ENCODE assay signal across 35 mouse cellular contexts in the genomic region with DNA sequence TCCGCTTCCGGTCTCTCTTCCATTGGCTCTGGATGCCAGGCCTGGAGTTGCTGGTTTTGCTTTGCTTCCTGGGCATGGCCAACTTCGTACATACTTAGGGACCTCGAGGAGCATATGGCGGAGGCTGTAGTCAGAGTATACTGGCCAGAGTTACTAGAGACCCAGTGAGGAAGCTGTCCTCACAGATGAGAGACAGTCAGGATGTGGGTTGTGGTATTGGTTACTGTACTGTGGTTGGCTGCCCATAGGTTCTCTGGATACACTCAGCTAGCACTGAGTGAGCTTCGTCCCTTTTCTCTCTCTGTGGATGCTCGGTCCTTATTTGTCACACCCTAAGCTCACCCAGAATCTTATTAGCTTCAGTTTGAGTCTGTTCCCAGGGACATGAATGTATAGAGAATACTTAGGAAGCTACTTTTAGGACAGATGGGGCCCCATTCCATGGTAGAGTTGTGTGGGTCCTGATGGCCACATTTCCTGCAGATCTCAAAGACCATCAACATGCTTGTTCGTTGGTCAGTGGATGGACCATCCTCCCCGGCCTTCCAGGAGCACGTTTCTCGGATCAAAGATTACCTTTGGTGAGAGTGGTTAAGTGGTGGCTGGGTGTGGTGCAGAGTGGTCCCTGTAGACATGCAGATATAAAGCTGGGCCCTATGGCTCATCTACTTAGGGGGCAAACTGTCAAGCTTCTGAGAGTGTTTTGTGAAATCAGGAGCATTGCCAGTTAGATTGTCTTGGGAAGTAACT. TPM values are rescaled to one million over a fixed set of nuclear protein-coding genes. Genes with fewer than 3 reads are reported as not detected.
A peak's percentile ranks its signal among the peaks of the same experiment; 100 is the strongest.
DNase-seq lines count a peak whose midpoint lies in the region; ATAC-seq and TF ChIP-seq lines count a peak whose summit lies in the region.
"Had no signal": no experiment of that assay in that cellular context is flagged by ENCODE, and none has a peak within 500 bp of the region (broad histone marks: within the 10 kb centered on the region; RNA-seq: fewer than 3 reads in every experiment).

No protein-coding gene starts in this region.

- no peak overlapping the region for H3K4me3 ChIP-seq in thymus, adult 2 months (ENCODE audit: control insufficient read depth, insufficient read depth, low read length)
- H3K4me3 ChIP-seq: embryonic facial prominence, embryonic 13.5 days; erythroblast, embryonic 14.5 days; forebrain, embryonic 12.5 days; heart, embryonic 10.5 days; limb, embryonic 10.5 days; midbrain, embryonic 13.5 days; stomach, embryonic 15.5 days had no signal

- H3K4me1 ChIP-seq in thymus, adult 2 months (replicated peaks; ENCODE audit: control insufficient read depth, insufficient read depth, low read length) = peaks cover 12% of the 10 kb centered on the region
- H3K4me1 ChIP-seq: embryonic facial prominence, embryonic 13.5 days; forebrain, embryonic 12.5 days; heart, embryonic 10.5 days; limb, embryonic 10.5 days; midbrain, embryonic 13.5 days; stomach, embryonic 15.5 days had no signal

- no peaks in the 10 kb centered on the region for H3K36me3 ChIP-seq in thymus, adult 2 months (ENCODE audit: control insufficient read depth, insufficient read depth, low read length)
- no peaks in the 10 kb centered on the region; the same call in 1 of the 2 replicates for H3K36me3 ChIP-seq in splenic B cell, adult 2 months (ENCODE audit: control insufficient read depth, insufficient read depth, low read length, poor library complexity, severe bottlenecking)

- no peaks in the 10 kb centered on the region for H3K27me3 ChIP-seq in thymus, adult 2 months (ENCODE audit: control insufficient read depth, insufficient read depth, low read length)
- H3K27me3 ChIP-seq in splenic B cell, adult 2 months (ENCODE audit: control insufficient read depth, insufficient read depth, low read length, poor library complexity, severe bottlenecking) = no peaks in the 10 kb centered on the region
- H3K27me3 ChIP-seq: embryonic facial prominence, embryonic 13.5 days; forebrain, embryonic 12.5 days; midbrain, embryonic 13.5 days; stomach, embryonic 15.5 days had no signal

- TF ChIP-seq POLR2A in thymus, adult 2 months (IDR thresholded peaks at IDR 0.05; ENCODE audit: control insufficient read depth, extremely low read depth, insufficient read depth, low read length, poor library complexity) = no peak

- peak; percentile 9 for DNase-seq in thymus, adult 2 months
- no peak for DNase-seq in thymus, postnatal 10 days (ENCODE audit: low spot score in 2 of 2)
- DNase-seq in splenic B cell, adult 2 months (ENCODE audit: low read depth, low spot score) = peak; percentile 59
- no peak for DNase-seq in layer of hippocampus, adult 9-10 months (ENCODE audit: low spot score)
- DNase-seq in embryo, embryonic 9.5 days (ENCODE audit: extremely low spot score) = no peak
- DNase-seq in spleen, adult 12 weeks (ENCODE audit: low spot score) = no peak
- DNase-seq: adrenal gland, postnatal 25 days; B cell, adult 2 months; cerebellum, postnatal 10 days; kidney, adult 18-20 months; liver; liver, postnatal 0 days; right cerebral cortex, postnatal 25 days; thymus, postnatal 36 days had no signal

- WGBS in thymus, adult 2 months = 53% methylated on average over 11 of the region's 11 CpGs

- no peak for TF ChIP-seq CTCF in thymus, adult 2 months (IDR thresholded peaks at IDR 0.05; ENCODE audit: borderline replicate concordance, control insufficient read depth, extremely low read depth, insufficient read depth, low read length, poor library complexity)

- peak; percentile 51 for ATAC-seq in activated CD4-positive, CD25-positive, alpha-beta regulatory T cell, adult 4 months
- peak; percentile 75 for ATAC-seq in megakaryocyte, adult 5-6 weeks (ENCODE audit: poor library complexity, severe bottlenecking)
- ATAC-seq: liver, postnatal 0 days; lung, postnatal 0 days; midbrain, embryonic 13.5 days had no signal

- no peak overlapping the region for H3K27ac ChIP-seq in thymus, adult 2 months (ENCODE audit: control insufficient read depth, insufficient read depth, low read length)
- H3K27ac ChIP-seq: embryonic facial prominence, embryonic 13.5 days; forebrain, embryonic 12.5 days; heart, embryonic 10.5 days; kidney, postnatal 0 days; limb, embryonic 10.5 days; macrophage; midbrain, embryonic 13.5 days; stomach, embryonic 15.5 days had no signal

RNA-seq across cellular contexts. Expression of a gene that starts 10.1 kb away (rescaled TPM):
- 17.8 and 24.1 TPM in 2 replicates for polyA plus RNA-seq in thymus, adult 2 months (2012; rRNA removed)
- polyA plus RNA-seq in activated CD4-positive, CD25-positive, alpha-beta regulatory T cell, adult 4 months (2017; shearing (Covaris generic)) = 10 to 100 TPM in 1 of 2 experiments, 1 to 10 TPM in 1; 8.5 to 13.7 TPM
- total RNA-seq in megakaryocyte, adult 5-6 weeks (2015) = 0.98 and 2.1 TPM in 2 replicates
- total RNA-seq in megakaryocyte, adult 5-6 weeks (2017) = 1.7 and 2.5 TPM in 2 replicates

RNA-seq across cellular contexts. Expression of a gene that starts 20.6 kb away (rescaled TPM):
- polyA plus RNA-seq in thymus, adult 2 months (2012; rRNA removed) = 0.11 and 0.12 TPM in 2 replicates
- not detected for polyA plus RNA-seq in activated CD4-positive, CD25-positive, alpha-beta regulatory T cell, adult 4 months (2017; shearing (Covaris generic))
- not detected in 2 replicates for total RNA-seq in megakaryocyte, adult 5-6 weeks (2015)
- not detected in 2 replicates for total RNA-seq in megakaryocyte, adult 5-6 weeks (2017)
- total RNA-seq: adrenal gland, postnatal 25 days; gastrocnemius, adult 18-20 months; gastrocnemius, postnatal 4 days; layer of hippocampus, postnatal 14 days; left cerebral cortex, adult 8-10 months; monocyte, adult 5-6 weeks had no signal
- polyA plus RNA-seq: embryonic facial prominence, embryonic 13.5 days; erythroblast, embryonic 14.5 days; forebrain, embryonic 12.5 days; hindbrain, embryonic 11.5 days; kidney, postnatal 0 days; limb, embryonic 10.5 days; liver, postnatal 0 days; lung, postnatal 0 days; macrophage; midbrain, embryonic 13.5 days; neural tube, embryonic 11.5 days; spleen, adult 2 months had no signal

RNA-seq across cellular contexts. Expression of a gene that starts 33.9 kb away (rescaled TPM):
- polyA plus RNA-seq in thymus, adult 2 months (2012; rRNA removed) = 0.03 and 0.83 TPM in 2 replicates
- polyA plus RNA-seq in activated CD4-positive, CD25-positive, alpha-beta regulatory T cell, adult 4 months (2017; shearing (Covaris generic)) = not detected
- not detected in 2 replicates for total RNA-seq in megakaryocyte, adult 5-6 weeks (2015)
- not detected in 2 replicates for total RNA-seq in megakaryocyte, adult 5-6 weeks (2017)
- total RNA-seq: adrenal gland, postnatal 25 days; layer of hippocampus, postnatal 14 days; monocyte, adult 5-6 weeks had no signal
- polyA plus RNA-seq: embryonic facial prominence, embryonic 13.5 days; erythroblast, embryonic 14.5 days; forebrain, embryonic 12.5 days; hindbrain, embryonic 11.5 days; large intestine, adult 2 months; limb, embryonic 10.5 days; macrophage; neural tube, embryonic 11.5 days had no signal

Comparison
In these comparisons a context has a peak if more than half of its experiments do, and no peak if none do; other contexts are left out.
1. DNase-seq: peak in thymus, adult 2 months (single experiment) and splenic B cell, adult 2 months (single experiment); none in thymus, postnatal 10 days (0 of 2), layer of hippocampus, adult 9-10 months (single experiment), embryo, embryonic 9.5 days (single experiment) and spleen, adult 12 weeks (single experiment).